In genomic region chr19:37284775-37285174, GRCm38 (mm10) we compare ENCODE assay signal across 18 mouse cellular contexts.
"Had no signal": no experiment of that assay in that cellular context is flagged by ENCODE, and none has a peak within 500 bp of the region (broad histone marks: within the 10 kb centered on the region; RNA-seq: fewer than 3 reads in every experiment).

No protein-coding gene starts in this region.

- H3K9me3 ChIP-seq: kidney, embryonic 15.5 days; liver, embryonic 13.5 days; midbrain, embryonic 12.5 days; midbrain, embryonic 15.5 days; neural tube, embryonic 12.5 days; neural tube, embryonic 15.5 days had no signal

- H3K9ac ChIP-seq: kidney, embryonic 15.5 days; liver, embryonic 13.5 days; midbrain, embryonic 12.5 days; midbrain, embryonic 15.5 days; neural tube, embryonic 12.5 days; neural tube, embryonic 15.5 days had no signal

- ATAC-seq: midbrain, embryonic 15.5 days had no signal

- H3K4me2 ChIP-seq: kidney, embryonic 15.5 days; liver, embryonic 13.5 days; midbrain, embryonic 12.5 days; midbrain, embryonic 15.5 days; neural tube, embryonic 12.5 days; neural tube, embryonic 15.5 days had no signal

- H3K27ac ChIP-seq: kidney, embryonic 15.5 days; liver, embryonic 13.5 days; midbrain, embryonic 12.5 days; midbrain, embryonic 15.5 days; neural tube, embryonic 12.5 days; neural tube, embryonic 15.5 days had no signal

- H3K4me1 ChIP-seq: kidney, embryonic 15.5 days; liver, embryonic 13.5 days; midbrain, embryonic 12.5 days; midbrain, embryonic 15.5 days; neural tube, embryonic 12.5 days; neural tube, embryonic 15.5 days had no signal

- H3K4me3 ChIP-seq: kidney, embryonic 15.5 days; liver, embryonic 13.5 days; midbrain, embryonic 12.5 days; midbrain, embryonic 15.5 days; neural tube, embryonic 12.5 days; neural tube, embryonic 15.5 days had no signal

- DNase-seq: kidney, adult 11 months; kidney, adult 8-10 months; kidney, postnatal 10 days; kidney, postnatal 36 days; liver, embryonic 13.5 days; lung, adult 2 months; lung, postnatal 14 days; right cerebral cortex, adult 18-20 months; right cerebral cortex, postnatal 14 days; right cerebral cortex, postnatal 4 days; thymus, adult 2 months; thymus, postnatal 14 days; thymus, postnatal 4 days had no signal

- H3K27me3 ChIP-seq: kidney, embryonic 15.5 days; liver, embryonic 13.5 days; midbrain, embryonic 12.5 days; midbrain, embryonic 15.5 days; neural tube, embryonic 12.5 days; neural tube, embryonic 15.5 days had no signal
